Mouse (Mus musculus) midbrain, embryonic 13.5 days (tissue): ENCODE data around the gene Gabra5. TPM values are rescaled to one million over a fixed set of nuclear protein-coding genes. Genes with fewer than 3 reads are reported as not detected.

ENCODE experiments used
- ATAC-seq: fragments of 200-750 bp; cut with Nextera tagmentation; 2 replicates; pipeline ENCODE4 v1.8.0; 2017; ENCODE audit warnings: mild to moderate bottlenecking, moderate TSS enrichment, moderate library complexity
- H3K27ac ChIP-seq: fragments of 300-500 bp; sonication (generic); 2 replicates; pipeline ENCODE4 v1.5.1; 2015; ENCODE audit warnings: inconsistent platforms, mild to moderate bottlenecking, moderate library complexity
- H3K27me3 ChIP-seq: fragments of 300-500 bp; sonication (generic); 2 replicates; pipeline ENCODE4 v1.6.1; 2015; ENCODE audit warnings: mild to moderate bottlenecking, inconsistent platforms
- H3K36me3 ChIP-seq: fragments of 300-500 bp; sonication (generic); 2 replicates; pipeline ENCODE4 v1.6.1; 2015; ENCODE audit warnings: mild to moderate bottlenecking, inconsistent platforms
- H3K4me1 ChIP-seq: fragments of 300-500 bp; sonication (generic); replicated peaks from 2 replicates; pipeline ENCODE4 v1.6.1; 2015; ENCODE audit warnings: inconsistent platforms
- H3K4me2 ChIP-seq: fragments of 300-500 bp; sonication (generic); replicated peaks from 2 replicates; pipeline ENCODE4 v1.6.1; 2015; ENCODE audit warnings: moderate library complexity, mild to moderate bottlenecking, inconsistent platforms
- H3K4me3 ChIP-seq: fragments of 300-500 bp; sonication (generic); replicated peaks from 2 replicates; pipeline ENCODE4 v1.5.1; 2015; ENCODE audit warnings: mild to moderate bottlenecking, inconsistent platforms
- H3K9ac ChIP-seq: fragments of 300-500 bp; sonication (generic); replicated peaks from 2 replicates; pipeline ENCODE4 v1.6.1; 2015; ENCODE audit warnings: mild to moderate bottlenecking, inconsistent platforms
- H3K9me3 ChIP-seq: fragments of 300-500 bp; sonication (generic); 2 replicates; pipeline ENCODE4 v1.6.1; 2016; ENCODE audit warnings: mild to moderate bottlenecking, inconsistent platforms
- WGBS: fragments of 180-500 bp; shearing (Covaris S2); methylation state at CpG from one replicate; pipeline ENCODE4 v1.1.7; 2015; 5-methylcytosine and 5-hydroxymethylcytosine counted together
- polyA plus RNA-seq: library from polyadenylated mRNA; unstranded; fragments of >200 nt; fragmentation: Nextera tagmentation; extraction: Ambion mirVana; gene quantifications from 2 replicates; pipeline ENCODE4 v1.2.1, GENCODE M21; 2015

Gene Gabra5
- polyA plus RNA-seq, 1 experiment from 2014 or later = 8.3 TPM

GRCm38 (mm10) chr7:57366013-57366390 is 143.9 kb downstream of the Gabra5 start:
- no peaks in the 10 kb centered on the region for H3K9me3 ChIP-seq
- WGBS = 75% methylated on average over 5 of the region's 5 CpGs
- no peaks in the 10 kb centered on the region for H3K27me3 ChIP-seq
- H3K4me1 ChIP-seq = no peaks in the 10 kb centered on the region
- ATAC-seq = no peak
- no peaks in the 10 kb centered on the region for H3K36me3 ChIP-seq
- H3K27ac ChIP-seq = no peak overlapping the region
- no peak overlapping the region for H3K4me3 ChIP-seq
- H3K4me2 ChIP-seq = no peak overlapping the region
- H3K9ac ChIP-seq = no peak overlapping the region

GRCm38 (mm10) chr7:57365134-57366012 is 144.5 kb downstream of the Gabra5 start:
- Histone ChIP-seq H3K4me2 (no peak overlapping the region), H3K27me3 (no peaks in the 10 kb centered on the region), H3K9ac (no peak overlapping the region), H3K4me3 (no peak overlapping the region), H3K27ac (no peak overlapping the region), H3K4me1 (no peaks in the 10 kb centered on the region), H3K9me3 (no peaks in the 10 kb centered on the region), H3K36me3 (no peaks in the 10 kb centered on the region)
- no peak for ATAC-seq
- 78% methylated on average over 5 of the region's 5 CpGs for WGBS

GRCm38 (mm10) chr7:57363812-57364211 is 146.0 kb downstream of the Gabra5 start:
- H3K4me3 ChIP-seq = no peak overlapping the region
- H3K9ac ChIP-seq = no peak overlapping the region
- no peak overlapping the region for H3K4me2 ChIP-seq
- ATAC-seq = no peak
- 81% methylated on average over 6 of the region's 6 CpGs for WGBS
- H3K27me3 ChIP-seq = no peaks in the 10 kb centered on the region
- no peaks in the 10 kb centered on the region for H3K4me1 ChIP-seq
- no peak overlapping the region for H3K27ac ChIP-seq
- no peaks in the 10 kb centered on the region for H3K9me3 ChIP-seq
- H3K36me3 ChIP-seq = no peaks in the 10 kb centered on the region

- Histone ChIP-seq H3K27ac (no peak overlapping the region), H3K36me3 (no peaks in the 10 kb centered on the region), H3K27me3 (no peaks in the 10 kb centered on the region), H3K4me3 (no peak overlapping the region), H3K4me1 (no peaks in the 10 kb centered on the region), H3K9me3 (no peaks in the 10 kb centered on the region), H3K4me2 (no peak overlapping the region), H3K9ac (no peak overlapping the region)
- ATAC-seq = no peak
- 36% methylated on average over 6 of the region's 6 CpGs for WGBS
Observed at GRCm38 (mm10) chr7:57357871-57358540, 151.9 kb downstream of the Gabra5 start.

Other genes starting within 250 kb of the Gabra5 start
- gene Gabrg3, start 122.9 kb downstream of the Gabra5 start, polyA plus RNA-seq = 1.7 and 1.9 TPM in 2 replicates
- gene Gabrb3, start 90.4 kb downstream of the Gabra5 start, polyA plus RNA-seq = 27.7 and 28.7 TPM in 2 replicates